29 mouse cellular contexts compared by ENCODE assay signal in the genomic region with DNA sequence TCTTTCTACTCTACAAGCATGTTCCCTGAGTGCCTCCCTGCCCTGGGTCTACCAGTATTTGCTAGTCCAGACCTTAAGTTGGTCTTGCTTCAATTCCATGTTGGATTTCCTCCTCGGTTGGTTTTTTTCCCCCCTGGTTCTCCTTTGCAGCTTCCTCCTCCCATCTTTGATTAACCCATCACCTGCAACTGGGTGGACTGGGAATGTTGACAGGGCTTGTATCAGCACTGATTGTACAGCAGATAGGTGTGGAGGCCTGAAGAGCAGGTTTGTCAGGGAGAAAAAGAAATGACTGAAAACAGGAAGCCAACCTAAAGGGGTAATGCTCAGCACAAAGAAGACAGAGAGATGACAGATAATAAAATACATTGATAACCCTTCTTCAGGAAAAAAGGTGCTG.
DNase-seq lines count a peak whose midpoint lies in the region; ATAC-seq and TF ChIP-seq lines count a peak whose summit lies in the region.
"Had no signal": no experiment of that assay in that cellular context is flagged by ENCODE, and none has a peak within 500 bp of the region (broad histone marks: within the 10 kb centered on the region; RNA-seq: fewer than 3 reads in every experiment).

No protein-coding gene starts in this region.

- H3K4me3 ChIP-seq in heart, embryonic 10.5 days = no peak overlapping the region
- no peak overlapping the region for H3K4me3 ChIP-seq in limb, embryonic 15.5 days
- no peak overlapping the region for H3K4me3 ChIP-seq in limb, embryonic 10.5 days
- no peak overlapping the region for H3K4me3 ChIP-seq in stomach, embryonic 15.5 days (replicated peaks)
- no peak overlapping the region for H3K4me3 ChIP-seq in stomach, postnatal 0 days (ENCODE audit: low read depth, low read length)
- H3K4me3 ChIP-seq in forebrain, embryonic 15.5 days = no peak overlapping the region
- H3K4me3 ChIP-seq: embryonic facial prominence, embryonic 12.5 days; erythroblast, embryonic 14.5 days; forebrain, embryonic 12.5 days; gastrocnemius, adult 2 months; heart, embryonic 12.5 days; heart, embryonic 15.5 days had no signal

- H3K4me1 ChIP-seq in heart, embryonic 10.5 days = peaks cover 79% of the 10 kb centered on the region
- H3K4me1 ChIP-seq in limb, embryonic 15.5 days = peaks cover 16% of the 10 kb centered on the region
- H3K4me1 ChIP-seq in limb, embryonic 10.5 days = peaks cover 21% of the 10 kb centered on the region
- H3K4me1 ChIP-seq in stomach, embryonic 15.5 days = peaks cover 17% of the 10 kb centered on the region; the same call in 1 of the 2 replicates
- peaks cover 9% of the 10 kb centered on the region for H3K4me1 ChIP-seq in stomach, postnatal 0 days (replicated peaks; ENCODE audit: control insufficient read depth, insufficient read depth)
- peaks cover 21% of the 10 kb centered on the region for H3K4me1 ChIP-seq in forebrain, embryonic 15.5 days

- no peak for ATAC-seq in limb, embryonic 15.5 days (ENCODE audit: insufficient number of reproducible peaks, low FRiP score, low TSS enrichment, low read depth)
- no peak for ATAC-seq in stomach, embryonic 15.5 days (ENCODE audit: insufficient read depth, low FRiP score, low read depth)
- ATAC-seq in stomach, postnatal 0 days (ENCODE audit: low FRiP score, low TSS enrichment) = no peak
- no peak for ATAC-seq in forebrain, embryonic 15.5 days (replicated peaks)
- ATAC-seq: forebrain, embryonic 16.5 days; hindbrain, postnatal 0 days; Patski had no signal

- TF ChIP-seq EP300 in stomach, postnatal 0 days (optimal IDR thresholded peaks at IDR 0.05) = peak; percentile 13

- peak overlapping the region; percentile 86; the same call in 1 of the 2 replicates for H3K27ac ChIP-seq in heart, embryonic 10.5 days
- H3K27ac ChIP-seq in limb, embryonic 15.5 days = peak overlapping the region; percentile 65; the same call in 1 of the 2 replicates
- H3K27ac ChIP-seq in limb, embryonic 10.5 days = no peak overlapping the region
- H3K27ac ChIP-seq in stomach, embryonic 15.5 days = peak overlapping the region; percentile 71; the same call in 1 of the 2 replicates
- peak overlapping the region; percentile 89 for H3K27ac ChIP-seq in stomach, postnatal 0 days (replicated peaks)
- no peak overlapping the region for H3K27ac ChIP-seq in forebrain, embryonic 15.5 days (replicated peaks)
- H3K27ac ChIP-seq: embryonic facial prominence, embryonic 12.5 days; forebrain, embryonic 12.5 days; heart, embryonic 15.5 days; hindbrain, embryonic 14.5 days had no signal

- intact Hi-C loops in heart, postnatal 36 days (cut with DNase I) = loop anchor here (5.0 kb wide), 1 partner anchor 80 kb away; no protein-coding TSS in a partner anchor

- no peak overlapping the region for H3K9ac ChIP-seq in limb, embryonic 15.5 days
- no peak overlapping the region for H3K9ac ChIP-seq in stomach, embryonic 15.5 days
- no peak overlapping the region for H3K9ac ChIP-seq in stomach, postnatal 0 days (ENCODE audit: low read length)
- no peak overlapping the region for H3K9ac ChIP-seq in forebrain, embryonic 15.5 days (replicated peaks)
- H3K9ac ChIP-seq: embryonic facial prominence, embryonic 12.5 days; forebrain, embryonic 12.5 days; heart, embryonic 12.5 days; heart, embryonic 15.5 days; hindbrain, embryonic 14.5 days had no signal

- TF ChIP-seq CTCF in stomach, postnatal 0 days (IDR thresholded peaks at IDR 0.05; ENCODE audit: low read depth) = no peak

- no peaks in the 10 kb centered on the region for H3K27me3 ChIP-seq in heart, embryonic 10.5 days (ENCODE audit: insufficient read depth, poor library complexity, severe bottlenecking)
- H3K27me3 ChIP-seq in limb, embryonic 15.5 days = no peaks in the 10 kb centered on the region
- H3K27me3 ChIP-seq in limb, embryonic 10.5 days (ENCODE audit: low read depth, poor library complexity, severe bottlenecking) = no peaks in the 10 kb centered on the region
- H3K27me3 ChIP-seq in stomach, embryonic 15.5 days (replicated peaks) = no peaks in the 10 kb centered on the region
- H3K27me3 ChIP-seq in stomach, postnatal 0 days (ENCODE audit: control insufficient read depth, insufficient read depth, low read length) = no peaks in the 10 kb centered on the region
- H3K27me3 ChIP-seq in forebrain, embryonic 15.5 days = no peaks in the 10 kb centered on the region
- H3K27me3 ChIP-seq: CH12.LX; embryonic facial prominence, embryonic 12.5 days; forebrain, embryonic 12.5 days; heart, embryonic 12.5 days; heart, embryonic 15.5 days; Patski had no signal

- no peaks in the 10 kb centered on the region for H3K9me3 ChIP-seq in heart, embryonic 10.5 days
- H3K9me3 ChIP-seq in limb, embryonic 15.5 days = no peaks in the 10 kb centered on the region
- H3K9me3 ChIP-seq in limb, embryonic 10.5 days (replicated peaks) = no peaks in the 10 kb centered on the region
- no peaks in the 10 kb centered on the region for H3K9me3 ChIP-seq in stomach, embryonic 15.5 days
- no peaks in the 10 kb centered on the region for H3K9me3 ChIP-seq in stomach, postnatal 0 days (ENCODE audit: control insufficient read depth, low read length)
- H3K9me3 ChIP-seq in forebrain, embryonic 15.5 days = no peaks in the 10 kb centered on the region
- H3K9me3 ChIP-seq: embryonic facial prominence, embryonic 12.5 days; forebrain, embryonic 12.5 days; G1E; heart, embryonic 12.5 days; heart, embryonic 15.5 days had no signal

- WGBS in heart, embryonic 10.5 days = 63% methylated on average over 1 of the region's 1 CpGs
- 43% methylated on average over 1 of the region's 1 CpGs for WGBS in limb, embryonic 15.5 days
- 78% methylated on average over 1 of the region's 1 CpGs for WGBS in limb, embryonic 10.5 days
- WGBS in stomach, embryonic 15.5 days = 50% methylated on average over 1 of the region's 1 CpGs
- 32% methylated on average over 1 of the region's 1 CpGs for WGBS in stomach, postnatal 0 days
- 78% methylated on average over 1 of the region's 1 CpGs for WGBS in forebrain, embryonic 15.5 days

- H3K36me3 ChIP-seq in heart, embryonic 10.5 days = no peaks in the 10 kb centered on the region
- H3K36me3 ChIP-seq in limb, embryonic 15.5 days = no peaks in the 10 kb centered on the region
- no peaks in the 10 kb centered on the region for H3K36me3 ChIP-seq in limb, embryonic 10.5 days
- H3K36me3 ChIP-seq in stomach, embryonic 15.5 days = no peaks in the 10 kb centered on the region
- no peaks in the 10 kb centered on the region for H3K36me3 ChIP-seq in stomach, postnatal 0 days (ENCODE audit: control insufficient read depth, insufficient read depth, low read length)
- H3K36me3 ChIP-seq in forebrain, embryonic 15.5 days = no peaks in the 10 kb centered on the region
- H3K36me3 ChIP-seq: embryonic facial prominence, embryonic 12.5 days; forebrain, embryonic 12.5 days; G1E; heart, embryonic 12.5 days; heart, embryonic 15.5 days had no signal

- H3K4me2 ChIP-seq in limb, embryonic 15.5 days = no peak overlapping the region
- no peak overlapping the region for H3K4me2 ChIP-seq in stomach, embryonic 15.5 days
- H3K4me2 ChIP-seq in stomach, postnatal 0 days (replicated peaks; ENCODE audit: low read depth) = no peak overlapping the region
- no peak overlapping the region for H3K4me2 ChIP-seq in forebrain, embryonic 15.5 days (replicated peaks)
- H3K4me2 ChIP-seq: embryonic facial prominence, embryonic 12.5 days; forebrain, embryonic 12.5 days; heart, embryonic 12.5 days; heart, embryonic 15.5 days; hindbrain, embryonic 14.5 days had no signal

- no peak for DNase-seq in heart, embryonic 10.5 days (ENCODE audit: low spot score)
- no peak for DNase-seq in heart, postnatal 36 days
- no peak for DNase-seq in limb, embryonic 10.5 days (ENCODE audit: low spot score)
- DNase-seq in stomach, postnatal 0 days (ENCODE audit: low spot score) = no peak
- DNase-seq: adrenal gland, postnatal 10 days; adrenal gland, postnatal 36 days; B cell, adult 2 months; cerebellum, adult 18-20 months; cerebellum, adult 9-10 months; cerebellum, postnatal 14 days; gastrocnemius, adult 2 months; gastrocnemius, postnatal 14 days; heart, adult 11 months; heart, postnatal 10 days; heart, postnatal 4 days had no signal

Comparison
In these comparisons a context has a peak if more than half of its experiments do, and no peak if none do; other contexts are left out.
1. H3K27ac ChIP-seq: peak in heart, embryonic 10.5 days (single experiment), limb, embryonic 15.5 days (single experiment), stomach, embryonic 15.5 days (single experiment) and stomach, postnatal 0 days (single experiment); none in limb, embryonic 10.5 days (single experiment) and forebrain, embryonic 15.5 days (single experiment).